Comparison of ENCODE assay signal across 10 mouse cellular contexts in genomic region chr11:48872695-48873300, GRCm38 (mm10). TPM values are rescaled to one million over a fixed set of nuclear protein-coding genes. Genes with fewer than 3 reads are reported as not detected.
A peak's percentile ranks its signal among the peaks of the same experiment; 100 is the strongest.
DNase-seq lines count a peak whose midpoint lies in the region; ATAC-seq lines count a peak whose summit lies in the region.
"Had no signal": no experiment of that assay in that cellular context is flagged by ENCODE, and none has a peak within 500 bp of the region (broad histone marks: within the 10 kb centered on the region; RNA-seq: fewer than 3 reads in every experiment).

No protein-coding gene starts in this region.

- no peak for ATAC-seq in heart, embryonic 12.5 days (ENCODE audit: insufficient number of reproducible peaks, low FRiP score)
- ATAC-seq in neural tube, embryonic 15.5 days (ENCODE audit: low FRiP score) = no peak
- ATAC-seq in limb, embryonic 13.5 days (ENCODE audit: low FRiP score, low read depth) = no peak
- ATAC-seq in stomach, embryonic 16.5 days (ENCODE audit: insufficient read depth, low FRiP score) = peak; percentile 31
- no peak for ATAC-seq in monocyte, adult 5-6 weeks (replicated peaks; ENCODE audit: insufficient number of reproducible peaks, low FRiP score, low TSS enrichment, poor library complexity, severe bottlenecking)

- H3K9ac ChIP-seq in heart, embryonic 12.5 days = no peak overlapping the region
- H3K9ac ChIP-seq in neural tube, embryonic 15.5 days (replicated peaks) = no peak overlapping the region
- H3K9ac ChIP-seq in limb, embryonic 13.5 days = no peak overlapping the region; the same call in 1 of the 2 replicates
- H3K9ac ChIP-seq in stomach, embryonic 16.5 days (ENCODE audit: low read length) = peak overlapping the region; percentile 83
- H3K9ac ChIP-seq: embryonic facial prominence, embryonic 12.5 days had no signal

- H3K4me2 ChIP-seq in heart, embryonic 12.5 days = peak overlapping the region; percentile 91
- peak overlapping the region; percentile 76 for H3K4me2 ChIP-seq in neural tube, embryonic 15.5 days
- H3K4me2 ChIP-seq in limb, embryonic 13.5 days (replicated peaks) = peak overlapping the region; percentile 80; the same call in 1 of the 2 replicates
- H3K4me2 ChIP-seq in stomach, embryonic 16.5 days (ENCODE audit: low read depth, low read length) = peak overlapping the region; percentile 67; the same call in 1 of the 2 replicates

- intact Hi-C loops in heart, postnatal 25 days (cut with DNase I) = loop anchor here (5.0 kb wide), 3 partner anchors 215 to 380 kb away; partner anchors contain the start of gene Btnl9

- no peak for DNase-seq in heart, postnatal 25 days (ENCODE audit: low spot score)
- no peak for DNase-seq in neural tube, embryonic 10.5 days (ENCODE audit: extremely low spot score, low spot score)
- no peak for DNase-seq in embryo, embryonic 9.5 days (ENCODE audit: extremely low spot score)

- no peaks in the 10 kb centered on the region for H3K9me3 ChIP-seq in heart, embryonic 12.5 days (replicated peaks)
- H3K9me3 ChIP-seq in neural tube, embryonic 15.5 days (replicated peaks) = no peaks in the 10 kb centered on the region
- H3K9me3 ChIP-seq in limb, embryonic 13.5 days = no peaks in the 10 kb centered on the region
- H3K9me3 ChIP-seq in stomach, embryonic 16.5 days (replicated peaks; ENCODE audit: control insufficient read depth, low read length) = no peaks in the 10 kb centered on the region
- H3K9me3 ChIP-seq: embryonic facial prominence, embryonic 12.5 days; hindbrain, embryonic 10.5 days had no signal

- no peaks in the 10 kb centered on the region for H3K27me3 ChIP-seq in heart, embryonic 12.5 days (replicated peaks)
- H3K27me3 ChIP-seq in neural tube, embryonic 15.5 days (replicated peaks) = peaks cover 10% of the 10 kb centered on the region
- H3K27me3 ChIP-seq in limb, embryonic 13.5 days = peaks cover 5% of the 10 kb centered on the region
- H3K27me3 ChIP-seq in stomach, embryonic 16.5 days (ENCODE audit: control insufficient read depth, insufficient read depth, low read length) = no peaks in the 10 kb centered on the region
- H3K27me3 ChIP-seq: embryonic facial prominence, embryonic 12.5 days had no signal

- peaks cover 34% of the 10 kb centered on the region for H3K4me1 ChIP-seq in heart, embryonic 12.5 days (replicated peaks)
- H3K4me1 ChIP-seq in neural tube, embryonic 15.5 days = peaks cover 20% of the 10 kb centered on the region; the same call in 1 of the 2 replicates
- H3K4me1 ChIP-seq in limb, embryonic 13.5 days = peaks cover 22% of the 10 kb centered on the region
- peaks cover 25% of the 10 kb centered on the region for H3K4me1 ChIP-seq in stomach, embryonic 16.5 days (ENCODE audit: control insufficient read depth, insufficient read depth, low read length)
- H3K4me1 ChIP-seq: embryonic facial prominence, embryonic 12.5 days had no signal

- 0 out of 2 replicates have a peak overlapping the region, but pooled peaks have one; percentile 8 for H3K27ac ChIP-seq in heart, embryonic 12.5 days (ENCODE audit: poor library complexity, severe bottlenecking)
- no peak overlapping the region for H3K27ac ChIP-seq in neural tube, embryonic 15.5 days (replicated peaks)
- 0 out of 2 replicates have a peak overlapping the region, but pooled peaks have one; percentile 15 for H3K27ac ChIP-seq in limb, embryonic 13.5 days
- H3K27ac ChIP-seq in stomach, embryonic 16.5 days (ENCODE audit: low read length) = peak overlapping the region; percentile 90
- H3K27ac ChIP-seq: embryonic facial prominence, embryonic 12.5 days had no signal

- H3K36me3 ChIP-seq in heart, embryonic 12.5 days = no peaks in the 10 kb centered on the region
- H3K36me3 ChIP-seq in neural tube, embryonic 15.5 days = no peaks in the 10 kb centered on the region
- no peaks in the 10 kb centered on the region for H3K36me3 ChIP-seq in limb, embryonic 13.5 days
- H3K36me3 ChIP-seq in stomach, embryonic 16.5 days (ENCODE audit: control insufficient read depth, insufficient read depth, low read length) = no peaks in the 10 kb centered on the region
- H3K36me3 ChIP-seq: embryonic facial prominence, embryonic 12.5 days; hindbrain, embryonic 10.5 days had no signal

- H3K4me3 ChIP-seq in heart, embryonic 12.5 days = no peak overlapping the region
- no peak overlapping the region for H3K4me3 ChIP-seq in neural tube, embryonic 15.5 days (replicated peaks)
- H3K4me3 ChIP-seq in limb, embryonic 13.5 days = no peak overlapping the region
- no peak overlapping the region for H3K4me3 ChIP-seq in stomach, embryonic 16.5 days (replicated peaks; ENCODE audit: low read length)

- 85% methylated on average over 7 of the region's 7 CpGs for WGBS in heart, embryonic 12.5 days
- 80% methylated on average over 7 of the region's 7 CpGs for WGBS in neural tube, embryonic 15.5 days
- WGBS in limb, embryonic 13.5 days = 82% methylated on average over 7 of the region's 7 CpGs
- WGBS in stomach, embryonic 16.5 days = 61% methylated on average over 7 of the region's 7 CpGs

RNA-seq across cellular contexts. Expression of gene Irgm1, which starts 1.3 kb away (rescaled TPM):
- polyA plus RNA-seq in heart, embryonic 12.5 days (2016; fragmentation: Nextera tagmentation; extraction: Ambion mirVana) = 7.6 and 7.7 TPM in 2 replicates
- total RNA-seq in heart, postnatal 25 days (2021) = 1 to 10 TPM; 8.8 to 8.9 TPM
- 4.2 and 12.2 TPM in 2 replicates for polyA plus RNA-seq in neural tube, embryonic 15.5 days (2015; fragmentation: Nextera tagmentation; extraction: Ambion mirVana)
- polyA plus RNA-seq in limb, embryonic 13.5 days (2015; fragmentation: Nextera tagmentation; extraction: Ambion mirVana) = 4.6 and 5.4 TPM in 2 replicates
- 13.1 and 13.3 TPM in 2 replicates for polyA plus RNA-seq in stomach, embryonic 16.5 days (2015; fragmentation: Nextera tagmentation; extraction: Ambion mirVana)
- total RNA-seq in monocyte, adult 5-6 weeks (2017) = 36.6 to 51.0 TPM (median 48.9 TPM) in 3 replicates

RNA-seq across cellular contexts. Expression of gene Gm5431, which starts 29.2 kb away (rescaled TPM):
- polyA plus RNA-seq in heart, embryonic 12.5 days (2016; fragmentation: Nextera tagmentation; extraction: Ambion mirVana) = 0.09 and 0.22 TPM in 2 replicates
- 1 to 10 TPM in 1 of 2 experiments, under 1 TPM in 1; 0.75 to 1.4 TPM for total RNA-seq in heart, postnatal 25 days (2021)
- polyA plus RNA-seq in neural tube, embryonic 15.5 days (2015; fragmentation: Nextera tagmentation; extraction: Ambion mirVana) = 0.18 and 0.24 TPM in 2 replicates
- 0.10 and 0.13 TPM in 2 replicates for polyA plus RNA-seq in limb, embryonic 13.5 days (2015; fragmentation: Nextera tagmentation; extraction: Ambion mirVana)
- polyA plus RNA-seq in stomach, embryonic 16.5 days (2015; fragmentation: Nextera tagmentation; extraction: Ambion mirVana) = 0.32 and 0.36 TPM in 2 replicates
- total RNA-seq in monocyte, adult 5-6 weeks (2017) = 6.7 to 9.7 TPM (median 8.8 TPM) in 3 replicates

RNA-seq across cellular contexts. Expression of gene Gm12184, which starts 46.3 kb away (rescaled TPM):
- 3.3 and 5.3 TPM in 2 replicates for polyA plus RNA-seq in heart, embryonic 12.5 days (2016; fragmentation: Nextera tagmentation; extraction: Ambion mirVana)
- total RNA-seq in heart, postnatal 25 days (2021) = 1 to 10 TPM; 2.0 to 3.2 TPM
- 2.9 and 3.3 TPM in 2 replicates for polyA plus RNA-seq in neural tube, embryonic 15.5 days (2015; fragmentation: Nextera tagmentation; extraction: Ambion mirVana)
- 3.1 and 4.9 TPM in 2 replicates for polyA plus RNA-seq in limb, embryonic 13.5 days (2015; fragmentation: Nextera tagmentation; extraction: Ambion mirVana)
- polyA plus RNA-seq in stomach, embryonic 16.5 days (2015; fragmentation: Nextera tagmentation; extraction: Ambion mirVana) = 0.98 and 1.5 TPM in 2 replicates
- total RNA-seq in monocyte, adult 5-6 weeks (2017) = 7.5 to 29.4 TPM (median 12.2 TPM) in 3 replicates

RNA-seq across cellular contexts. Expression of gene Trim7, which starts 46.9 kb away (rescaled TPM):
- 0.39 and 0.52 TPM in 2 replicates for polyA plus RNA-seq in heart, embryonic 12.5 days (2016; fragmentation: Nextera tagmentation; extraction: Ambion mirVana)
- total RNA-seq in heart, postnatal 25 days (2021) = 10 to 100 TPM; 15.7 to 23.2 TPM
- polyA plus RNA-seq in neural tube, embryonic 15.5 days (2015; fragmentation: Nextera tagmentation; extraction: Ambion mirVana) = 2.1 and 2.6 TPM in 2 replicates
- 1.0 and 1.2 TPM in 2 replicates for polyA plus RNA-seq in limb, embryonic 13.5 days (2015; fragmentation: Nextera tagmentation; extraction: Ambion mirVana)
- 1.7 and 2.6 TPM in 2 replicates for polyA plus RNA-seq in stomach, embryonic 16.5 days (2015; fragmentation: Nextera tagmentation; extraction: Ambion mirVana)
- 9.4 to 15.9 TPM (median 15.5 TPM) in 3 replicates for total RNA-seq in monocyte, adult 5-6 weeks (2017)

RNA-seq across cellular contexts. Expression of gene Trim41, which starts 55.6 kb away (rescaled TPM):
- polyA plus RNA-seq in heart, embryonic 12.5 days (2016; fragmentation: Nextera tagmentation; extraction: Ambion mirVana) = 4.3 and 4.4 TPM in 2 replicates
- 10 to 100 TPM; 17.8 to 20.4 TPM for total RNA-seq in heart, postnatal 25 days (2021)
- polyA plus RNA-seq in neural tube, embryonic 15.5 days (2015; fragmentation: Nextera tagmentation; extraction: Ambion mirVana) = 6.4 and 7.3 TPM in 2 replicates
- 7.8 and 8.7 TPM in 2 replicates for polyA plus RNA-seq in limb, embryonic 13.5 days (2015; fragmentation: Nextera tagmentation; extraction: Ambion mirVana)
- polyA plus RNA-seq in stomach, embryonic 16.5 days (2015; fragmentation: Nextera tagmentation; extraction: Ambion mirVana) = 4.6 and 5.7 TPM in 2 replicates
- total RNA-seq in monocyte, adult 5-6 weeks (2017) = 52.9 to 85.7 TPM (median 59.4 TPM) in 3 replicates
